Mouse (Mus musculus) Patski (cell line): Measurements from ENCODE around the gene Upb1. TPM values are rescaled to one million over a fixed set of nuclear protein-coding genes. Genes with fewer than 3 reads are reported as not detected.

Experiments
- ATAC-seq: fragments of 100-300 bp; one replicate; pipeline ENCODE4 v1.8.0; 2021
- CTCF ChIA-PET: fragments of 350-600 bp; sonication (Branson Sonifier 250); formaldehyde crosslinking; loops from one replicate; lab custom pipeline; 2022; ENCODE audit warnings: inconsistent platforms; lab: Charles Lee
- POLR2A ChIA-PET: fragments of 350-600 bp; sonication (Branson Sonifier 250); formaldehyde crosslinking; loops from one replicate; lab custom pipeline; 2022; ENCODE audit warnings: antibody characterized with exemption, inconsistent platforms; lab: Charles Lee
- DNase-seq: peaks from one replicate; pipeline ENCODE4 v3.0.0-alpha.2; 2011; ENCODE audit warnings: low read depth, low spot score
- H3K27me3 ChIP-seq: fragments of 371-371 bp; one replicate; pipeline ENCODE4 v1.5.1; 2021
- CTCF ChIP-seq: fragments of 100-300 bp; IDR thresholded peaks from one replicate; pipeline ENCODE4 v1.5.1; 2021
- in situ Hi-C: fragments of 300-500 bp; cut with MboI; formaldehyde crosslinking; loops from 3 replicates; pipeline ENCODE4 v1.11.1; 2018; ENCODE audit warnings: low pct_unique_long_range_greater_than_20kb, mixed read lengths
- polyA plus RNA-seq: library from polyadenylated mRNA; unstranded; gene quantifications from one replicate; pipeline ENCODE4 v1.2.3, GENCODE M21; 2021

The Upb1 gene
- polyA plus RNA-seq, 1 experiment from 2014 or later: not detected

GRCm38 (mm10) chr10:75477034-75477433 is 76.1 kb downstream of the Upb1 start:
- POLR2A ChIA-PET: no interaction called here
- ATAC-seq: no peak
- peak; percentile 35 for DNase-seq
- CTCF ChIA-PET: interaction anchor here (0.9 kb wide), 1 partner anchor 37 kb away, joined by 3 read pairs; no protein-coding TSS in a partner anchor
- H3K27me3 ChIP-seq: no peaks in the 10 kb centered on the region
- in situ Hi-C loops: no loop called here
- no peak for TF ChIP-seq CTCF

DNA sequence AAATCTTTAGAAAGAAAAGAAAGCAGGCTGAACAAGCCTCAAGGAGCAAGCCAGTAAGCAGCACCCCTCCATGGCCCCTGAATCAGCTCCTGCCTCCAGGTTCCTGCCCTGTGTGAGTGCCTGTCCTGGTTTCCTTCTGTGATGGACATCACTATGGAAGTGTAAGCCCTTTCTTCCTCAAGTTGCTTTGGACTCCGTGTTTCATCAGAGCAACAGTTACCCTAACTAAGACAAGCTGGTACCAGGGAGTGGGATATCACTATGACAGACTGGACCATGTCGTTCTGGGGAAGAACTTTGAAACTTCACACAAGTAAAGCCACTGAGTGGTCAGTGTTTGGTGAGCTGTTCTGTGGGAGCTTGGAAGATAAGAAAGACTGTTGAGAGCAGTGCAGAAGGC is 79.0 kb downstream of the Upb1 start:
- ChIA-PET POLR2A (no interaction called here), CTCF (no interaction called here)
- no peak for TF ChIP-seq CTCF
- ATAC-seq (no peak), DNase-seq (no peak)
- in situ Hi-C loops: loop anchor here (10.0 kb wide), 1 partner anchor 165 kb away; the partner anchor contains the start of gene Adora2a
- no peaks in the 10 kb centered on the region for H3K27me3 ChIP-seq

- no peak for TF ChIP-seq CTCF
- no peaks in the 10 kb centered on the region for H3K27me3 ChIP-seq
- POLR2A ChIA-PET: interaction anchor here (1.0 kb wide), 1 partner anchor 33 kb away, joined by 3 read pairs; no protein-coding TSS in a partner anchor
- in situ Hi-C loops: loop anchor here (10.0 kb wide), 1 partner anchor 167 kb away; the partner anchor contains the start of gene Adora2a
- ATAC-seq (no peak), DNase-seq (no peak)
- CTCF ChIA-PET: interaction anchor here (0.9 kb wide), 1 partner anchor 44 kb away, joined by 3 read pairs; no protein-coding TSS in a partner anchor
Observed at GRCm38 (mm10) chr10:75481703-75482102, 80.8 kb downstream of the Upb1 start.

DNA sequence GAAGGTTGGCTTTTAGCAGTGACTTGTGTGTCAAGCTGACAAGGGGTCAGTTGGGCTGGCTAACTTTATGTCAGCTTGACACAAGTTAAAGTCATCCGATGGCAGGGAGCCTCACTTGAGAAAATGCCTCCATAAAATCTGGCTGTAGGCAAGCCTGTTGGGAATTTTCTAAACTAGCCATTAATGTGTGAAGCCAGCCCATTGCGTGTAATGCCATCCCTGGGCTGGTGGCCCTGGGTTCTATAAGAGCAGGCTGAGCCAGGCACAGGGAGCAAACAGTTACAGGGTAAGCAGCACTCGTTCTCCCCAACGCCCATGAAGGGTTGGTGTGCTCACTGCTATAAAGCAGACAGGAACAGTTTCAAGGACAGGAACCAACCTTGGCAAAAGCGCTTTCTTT is 81.4 kb downstream of the Upb1 start:
- POLR2A ChIA-PET: interaction anchor here (1.0 kb wide), 1 partner anchor 33 kb away, joined by 3 read pairs; no protein-coding TSS in a partner anchor
- in situ Hi-C loops: loop anchor here (10.0 kb wide), 1 partner anchor 167 kb away; the partner anchor contains the start of gene Adora2a
- no peak for ATAC-seq
- H3K27me3 ChIP-seq: no peaks in the 10 kb centered on the region
- no peak for TF ChIP-seq CTCF
- no peak for DNase-seq
- CTCF ChIA-PET: no interaction called here

DNA sequence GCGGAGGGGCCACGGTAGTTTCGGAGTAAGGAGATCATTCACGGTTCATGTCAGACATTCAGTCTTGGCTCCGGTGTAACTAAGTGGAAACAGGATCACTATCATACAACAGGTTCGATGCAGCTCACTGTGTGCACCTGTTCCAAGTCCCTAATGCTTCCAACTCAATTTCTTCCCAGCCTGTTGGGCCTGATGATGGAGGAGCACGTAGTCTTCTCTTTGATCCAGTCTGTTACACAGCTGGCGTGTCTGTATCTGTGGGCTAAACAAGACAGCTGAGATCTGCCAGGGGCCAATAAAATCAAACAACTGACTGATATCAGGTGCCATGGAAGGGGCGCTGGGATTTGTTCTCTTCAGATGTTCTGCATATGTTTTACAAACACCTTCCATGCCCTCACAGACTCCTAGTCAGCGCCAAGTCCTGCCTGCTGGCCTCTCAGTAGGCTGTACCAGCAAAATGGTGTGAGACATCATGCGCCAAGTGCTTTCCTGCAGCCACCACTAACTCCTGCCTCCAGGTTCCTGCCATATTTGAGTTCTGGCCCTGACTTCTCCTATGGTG is 82.1 kb downstream of the Upb1 start:
- H3K27me3 ChIP-seq: no peaks in the 10 kb centered on the region
- no peak for DNase-seq
- ChIA-PET POLR2A (no interaction called here), CTCF (no interaction called here)
- no peak for TF ChIP-seq CTCF
- in situ Hi-C loops: loop anchor here (10.0 kb wide), 1 partner anchor 168 kb away; the partner anchor contains the start of gene Adora2a
- no peak for ATAC-seq

- in situ Hi-C loops: loop anchor here (10.0 kb wide), 1 partner anchor 169 kb away; the partner anchor contains the start of gene Adora2a
- no peaks in the 10 kb centered on the region for H3K27me3 ChIP-seq
- POLR2A ChIA-PET: no interaction called here
- ATAC-seq (no peak), DNase-seq (no peak)
- CTCF ChIA-PET: no interaction called here
- TF ChIP-seq CTCF: no peak
Observed at GRCm38 (mm10) chr10:75484066-75484465, 83.2 kb downstream of the Upb1 start.

DNA sequence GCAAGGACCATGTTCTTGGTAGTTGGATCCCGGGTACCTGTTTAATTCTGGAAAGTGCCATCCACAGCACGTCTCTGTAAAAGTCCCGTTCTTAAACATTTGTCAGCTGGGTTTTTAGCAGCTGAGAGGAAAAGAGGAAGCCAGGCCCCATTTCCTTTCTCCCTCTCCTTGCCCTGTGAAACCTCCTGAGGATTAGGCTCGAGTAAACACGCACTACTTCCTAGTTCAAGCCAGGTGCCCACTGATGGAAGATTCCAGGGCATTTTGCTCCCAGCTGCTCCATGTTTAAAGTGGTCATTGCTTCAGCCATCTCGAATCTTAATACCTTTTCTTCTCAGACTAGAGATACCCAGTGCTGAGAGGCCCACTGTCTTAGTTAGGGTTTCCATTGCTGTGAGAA is 83.9 kb downstream of the Upb1 start:
- ATAC-seq: no peak
- TF ChIP-seq CTCF: no peak
- in situ Hi-C loops: loop anchor here (5.0 to 10.0 kb wide), 3 partner anchors 47 to 292 kb away; partner anchors contain the start of gene Adora2a
- H3K27me3 ChIP-seq: no peaks in the 10 kb centered on the region
- no peak for DNase-seq
- CTCF ChIA-PET: no interaction called here
- POLR2A ChIA-PET: no interaction called here

- in situ Hi-C loops: loop anchor here (5.0 to 10.0 kb wide), 3 partner anchors 49 to 294 kb away; partner anchors contain the start of gene Adora2a
- peak; percentile 91 for TF ChIP-seq CTCF
- peak; percentile 86 for ATAC-seq
- ChIA-PET POLR2A (no interaction called here), CTCF (interaction anchor here (0.7 to 1.5 kb wide), 4 partner anchors 46 to 236 kb away, joined by 3 to 6 read pairs (median 4); no protein-coding TSS in a partner anchor)
- DNase-seq: peak; percentile 47
- H3K27me3 ChIP-seq: no peaks in the 10 kb centered on the region
Observed at GRCm38 (mm10) chr10:75486086-75486979, 85.4 kb downstream of the Upb1 start.

DNA sequence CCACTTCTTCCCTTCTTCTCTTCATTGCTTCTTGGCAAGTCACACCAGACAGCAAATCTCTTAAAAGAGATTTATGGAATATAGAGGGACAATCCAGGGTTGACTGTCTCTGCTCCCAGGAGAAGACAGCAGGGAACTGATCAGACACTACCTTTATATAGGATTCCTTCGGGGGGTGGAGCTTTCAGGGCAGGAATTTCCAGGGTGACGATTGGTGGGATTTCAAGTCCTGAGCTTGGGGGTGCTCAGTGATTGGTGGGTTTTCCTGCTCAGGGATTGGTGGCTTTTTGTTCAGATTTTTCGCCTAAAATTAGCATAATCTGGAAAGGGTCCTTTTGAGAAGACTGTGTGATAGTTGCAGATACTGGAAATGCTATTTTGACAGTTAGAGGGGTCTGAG is 86.2 kb downstream of the Upb1 start:
- H3K27me3 ChIP-seq: no peaks in the 10 kb centered on the region
- TF ChIP-seq CTCF: no peak
- DNase-seq: no peak
- POLR2A ChIA-PET: no interaction called here
- CTCF ChIA-PET: interaction anchor here (0.7 to 1.8 kb wide), 4 partner anchors 47 to 236 kb away, joined by 3 to 6 read pairs (median 4); no protein-coding TSS in a partner anchor
- in situ Hi-C loops: loop anchor here (5.0 to 10.0 kb wide), 3 partner anchors 50 to 295 kb away; partner anchors contain the start of gene Adora2a
- no peak for ATAC-seq

DNA sequence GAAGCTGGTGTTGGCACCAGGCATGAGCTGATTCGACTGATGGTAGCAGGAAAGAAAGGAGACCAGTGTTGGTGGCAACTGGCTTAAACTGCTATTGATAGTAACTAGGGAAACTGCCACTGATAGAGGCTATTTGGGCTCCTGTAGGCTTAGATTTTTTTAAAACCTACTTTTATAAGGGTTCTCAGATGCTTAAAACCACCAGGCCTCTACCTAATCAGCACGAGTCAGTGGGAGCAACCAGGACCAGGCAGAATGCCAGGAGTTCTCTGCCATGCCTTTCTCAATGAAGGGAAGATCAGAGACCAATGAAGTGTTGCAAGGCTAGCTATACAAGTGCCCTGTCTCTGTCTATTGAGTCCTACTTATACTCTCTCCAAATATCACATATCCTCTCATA is 88.6 kb downstream of the Upb1 start:
- H3K27me3 ChIP-seq: no peaks in the 10 kb centered on the region
- ChIA-PET POLR2A (no interaction called here), CTCF (interaction anchor here (1.1 kb wide), 1 partner anchor 31 kb away, joined by 3 read pairs; no protein-coding TSS in a partner anchor)
- no peak for TF ChIP-seq CTCF
- DNase-seq: no peak
- ATAC-seq: no peak
- in situ Hi-C loops: loop anchor here (5.0 to 10.0 kb wide), 3 partner anchors 52 to 297 kb away; partner anchors contain the start of gene Adora2a
